Mouse (Mus musculus) G1E (cell line): Measurements from ENCODE around the gene Cfap299.

Source experiments
- CTCF ChIP-seq: IDR thresholded peaks from 2 replicates; pipeline ENCODE4 v1.5.1; 2012; ENCODE audit warnings: low read depth, low read length, inconsistent platforms, mixed read lengths
- TAL1 ChIP-seq: conservative IDR thresholded peaks from 2 replicates; pipeline ENCODE4 v1.6.1; 2012; ENCODE audit warnings: low read depth, low read length, inconsistent platforms, mixed read lengths

DNA sequence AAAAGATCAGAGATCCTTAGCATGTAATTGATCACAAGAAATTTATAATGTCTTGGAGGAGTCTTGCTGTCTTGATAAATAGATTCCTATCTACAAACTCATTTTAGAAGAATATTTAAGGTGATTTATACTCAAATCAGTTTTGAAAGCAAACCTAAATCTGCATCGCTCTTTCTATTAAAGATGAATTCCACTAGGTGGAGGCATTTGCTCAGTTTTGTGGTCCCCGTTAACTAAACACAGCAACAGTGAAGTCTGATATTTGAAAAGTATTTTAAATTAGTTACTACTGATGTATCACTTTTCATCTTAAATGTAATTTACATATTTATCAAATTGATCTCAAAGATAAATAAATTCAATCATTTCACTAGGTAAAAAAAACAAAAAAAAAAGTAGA, 15.5 kb downstream of the Cfap299 start:
- no peak for TF ChIP-seq CTCF
- TF ChIP-seq TAL1 = no peak
